Mouse (Mus musculus) small intestine, adult 2 months (tissue): Measurements from ENCODE around the gene Ubxn11. TPM values are rescaled to one million over a fixed set of nuclear protein-coding genes. Genes with fewer than 3 reads are reported as not detected.

Source experiments
- H3K27ac ChIP-seq: fragments of 200-500 bp; 2 replicates; pipeline ENCODE4 v1.5.1; 2012; ENCODE audit warnings: low read depth, low read length, control low read depth, inconsistent platforms; ENCODE audit not compliant: insufficient read depth
- H3K27me3 ChIP-seq: fragments of 200-500 bp; 2 replicates; pipeline ENCODE4 v1.6.1; 2012; ENCODE audit warnings: mild to moderate bottlenecking, moderate library complexity, low read length, inconsistent platforms; ENCODE audit not compliant: control insufficient read depth, insufficient read depth
- H3K36me3 ChIP-seq: fragments of 200-500 bp; 2 replicates; pipeline ENCODE4 v1.6.1; 2012; ENCODE audit warnings: mild to moderate bottlenecking, low read length, control low read depth, inconsistent platforms; ENCODE audit not compliant: control insufficient read depth, insufficient read depth
- H3K4me1 ChIP-seq: fragments of 200-500 bp; 2 replicates; pipeline ENCODE4 v1.6.1; 2012; ENCODE audit warnings: low read length, inconsistent platforms, mixed read lengths; ENCODE audit not compliant: control insufficient read depth, insufficient read depth, insufficient read length
- H3K4me3 ChIP-seq: fragments of 200-500 bp; 2 replicates; pipeline ENCODE4 v1.5.1; 2012; ENCODE audit warnings: low read depth, mild to moderate bottlenecking, control low read depth, inconsistent platforms, low read length, moderate library complexity
- CTCF ChIP-seq: fragments of 200-500 bp; IDR thresholded peaks from 2 replicates; pipeline ENCODE4 v1.5.1; 2012; ENCODE audit warnings: low read depth, mild to moderate bottlenecking, control low read depth, inconsistent platforms, low read length, moderate library complexity, mixed read lengths; ENCODE audit not compliant: insufficient replicate concordance, insufficient read length; ENCODE audit errors: extremely low read depth
- POLR2A ChIP-seq: fragments of 200-500 bp; IDR thresholded peaks from 2 replicates; pipeline ENCODE4 v1.6.1; 2012; ENCODE audit warnings: low read depth, mild to moderate bottlenecking, control low read depth, inconsistent platforms, low read length, moderate library complexity
- whole genome bisulfite sequencing: fragments of 180-500 bp; shearing (Covaris S2); methylation state at CpG from one replicate; pipeline ENCODE4 v1.1.7; 2018; 5-methylcytosine and 5-hydroxymethylcytosine counted together
- polyA plus RNA-seq: library from polyadenylated mRNA; depleted of rRNA; stranded (reverse); fragments of >200 nt; gene quantifications from 2 replicates; pipeline ENCODE4 v1.2.3, GENCODE M21; 2012; rRNA removed

Ubxn11 gene
- 2.8 and 4.5 TPM in 2 replicates for polyA plus RNA-seq

- Histone ChIP-seq H3K27me3 (no peaks in the 10 kb centered on the region), H3K4me1 (peaks cover 5% of the 10 kb centered on the region; the same call in 1 of the 2 replicates), H3K27ac (no peak within 1 kb of the TSS), H3K36me3 (no peaks in the 10 kb centered on the region), H3K4me3 (peak within 1 kb of the TSS; percentile 83)
- TF ChIP-seq POLR2A (no peak), CTCF (no peak)
- WGBS = 17% methylated on average over 34 of the region's 34 CpGs
Measured at GRCm38 (mm10) chr4:134101979-134102741, at the start of gene Ubxn11. TSS of gene Ubxn11 (plus strand) at chr4:134102570.

GRCm38 (mm10) chr4:134053538-134053937, 48.8 kb upstream of the Ubxn11 start, which contains the start of gene Zfp683:
TSS of gene Zfp683 (plus strand) at chr4:134053838.
- TF ChIP-seq CTCF (no peak), POLR2A (no peak)
- 67% methylated on average over 3 of the region's 3 CpGs for WGBS
- Histone ChIP-seq H3K27me3 (no peaks in the 10 kb centered on the region), H3K36me3 (no peaks in the 10 kb centered on the region), H3K4me1 (peaks cover 7% of the 10 kb centered on the region; the same call in 1 of the 2 replicates), H3K27ac (no peak within 1 kb of the TSS), H3K4me3 (no peak within 1 kb of the TSS)

- TF ChIP-seq POLR2A (no peak), CTCF (no peak)
- H3K4me3 ChIP-seq = 0 out of 2 replicates have a peak overlapping the region, but pooled peaks have one; percentile 6
- H3K27me3 ChIP-seq = no peaks in the 10 kb centered on the region
- H3K27ac ChIP-seq = 0 out of 2 replicates have a peak overlapping the region, but pooled peaks have one; percentile 13
- peaks cover 30% of the 10 kb centered on the region for H3K4me1 ChIP-seq
- no peaks in the 10 kb centered on the region for H3K36me3 ChIP-seq
- 50% methylated on average over 14 of the region's 14 CpGs for WGBS
Measured at GRCm38 (mm10) chr4:134058166-134058715, 44.1 kb upstream of the Ubxn11 start.

GRCm38 (mm10) chr4:134058908-134059307, 43.5 kb upstream of the Ubxn11 start:
- peaks cover 30% of the 10 kb centered on the region for H3K4me1 ChIP-seq
- H3K4me3 ChIP-seq = no peak overlapping the region
- WGBS = 83% methylated on average over 6 of the region's 6 CpGs
- H3K27me3 ChIP-seq = no peaks in the 10 kb centered on the region
- 0 out of 2 replicates have a peak overlapping the region, but pooled peaks have one; percentile 17 for H3K27ac ChIP-seq
- TF ChIP-seq CTCF = no peak
- TF ChIP-seq POLR2A = no peak
- no peaks in the 10 kb centered on the region for H3K36me3 ChIP-seq

- TF ChIP-seq POLR2A = no peak
- TF ChIP-seq CTCF = no peak
- peak within 1 kb of the TSS; percentile 38 for H3K4me3 ChIP-seq
- H3K27ac ChIP-seq = peak within 1 kb of the TSS; percentile 100
- no peaks in the 10 kb centered on the region for H3K36me3 ChIP-seq
- peaks cover 39% of the 10 kb centered on the region for H3K4me1 ChIP-seq
- WGBS = 39% methylated on average over 28 of the region's 28 CpGs
- no peaks in the 10 kb centered on the region for H3K27me3 ChIP-seq
Measured at GRCm38 (mm10) chr4:134060135-134060865, 42.1 kb upstream of the Ubxn11 start, which contains the start of gene Crybg2. TSS of gene Crybg2 (plus strand) at chr4:134060815.

- no peaks in the 10 kb centered on the region for H3K36me3 ChIP-seq
- peak overlapping the region; percentile 31 for H3K4me3 ChIP-seq
- peak overlapping the region; percentile 100 for H3K27ac ChIP-seq
- TF ChIP-seq CTCF (no peak), POLR2A (peak; percentile 8; the same call in 1 of the 2 replicates)
- WGBS = 18% methylated on average over 18 of the region's 18 CpGs
- no peaks in the 10 kb centered on the region for H3K27me3 ChIP-seq
- H3K4me1 ChIP-seq = peaks cover 40% of the 10 kb centered on the region
Measured at GRCm38 (mm10) chr4:134061166-134061830, 41.1 kb upstream of the Ubxn11 start.

- Histone ChIP-seq H3K36me3 (no peaks in the 10 kb centered on the region), H3K4me3 (peak overlapping the region; percentile 31), H3K27ac (peak overlapping the region; percentile 100), H3K27me3 (no peaks in the 10 kb centered on the region), H3K4me1 (peaks cover 41% of the 10 kb centered on the region)
- TF ChIP-seq POLR2A (peak; percentile 67), CTCF (no peak)
- WGBS = 23% methylated on average over 8 of the region's 8 CpGs
Measured at GRCm38 (mm10) chr4:134061944-134062446, 40.4 kb upstream of the Ubxn11 start.
